Mouse (Mus musculus) myocyte (in vitro differentiated cells): ENCODE data around the gene Tfap4.

ENCODE experiments used
- MAX ChIP-seq: IDR thresholded peaks from one replicate; pipeline ENCODE4 v1.6.1; 2011; ENCODE audit warnings: low read depth, mild to moderate bottlenecking, control low read depth
- POLR2AphosphoS2 ChIP-seq: IDR thresholded peaks from one replicate; pipeline ENCODE4 v1.6.1; 2011; ENCODE audit warnings: low read depth, control low read depth; ENCODE audit not compliant: insufficient read length

DNA sequence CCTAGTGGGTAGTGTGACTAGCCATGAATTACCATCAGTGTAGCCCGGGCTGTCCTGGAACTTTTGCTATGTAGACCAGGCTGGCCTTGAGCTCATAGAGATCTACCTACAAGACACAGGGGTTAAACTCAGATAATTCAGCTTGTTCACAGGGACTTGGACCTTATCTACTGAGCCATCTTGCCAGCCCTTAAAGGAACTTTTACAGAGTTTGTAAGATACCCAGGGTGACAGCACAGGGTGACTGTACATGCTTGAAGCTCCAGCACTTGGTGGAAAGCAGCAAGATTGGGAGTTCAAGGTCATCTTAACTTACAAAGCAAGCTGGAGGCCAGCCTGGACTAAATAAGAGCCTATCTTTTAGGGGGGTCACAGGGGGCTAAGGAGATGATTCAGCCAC is 4.1 kb downstream of the Tfap4 start:
- TF ChIP-seq POLR2AphosphoS2 (no peak), MAX (no peak)
